Mouse (Mus musculus) stomach, postnatal 0 days (tissue): ENCODE measurements around the gene Ccs.

Experiments
- CTCF ChIP-seq: IDR thresholded peaks from 2 replicates; pipeline ENCODE4 v1.5.1; 2016; ENCODE audit warnings: antibody characterized with exemption, low read depth, mild to moderate bottlenecking, moderate library complexity
- EP300 ChIP-seq: optimal IDR thresholded peaks from 2 replicates; pipeline ENCODE3; 2016; ENCODE audit warnings: antibody characterized with exemption

GRCm38 (mm10) chr19:4810746-4811062 is 28.4 kb downstream of the Ccs start:
- TF ChIP-seq CTCF (no peak), EP300 (no peak)
